Mouse (Mus musculus) heart, embryonic 12.5 days (tissue): ENCODE data around the gene Hoxc11. TPM values are rescaled to one million over a fixed set of nuclear protein-coding genes. Genes with fewer than 3 reads are reported as not detected.

Source experiments
- ATAC-seq: fragments of 200-750 bp; cut with Nextera tagmentation; 2 replicates; pipeline ENCODE4 v1.8.0; 2017; ENCODE audit warnings: moderate TSS enrichment, moderate library complexity; ENCODE audit not compliant: insufficient number of reproducible peaks, low FRiP score
- H3K27ac ChIP-seq: fragments of 300-500 bp; sonication (generic); 2 replicates; pipeline ENCODE4 v1.5.1; 2016; ENCODE audit warnings: mild to moderate bottlenecking, moderate library complexity; ENCODE audit not compliant: poor library complexity, severe bottlenecking
- H3K27me3 ChIP-seq: fragments of 300-500 bp; sonication (generic); replicated peaks from 2 replicates; pipeline ENCODE4 v1.6.1; 2016; ENCODE audit warnings: mild to moderate bottlenecking, moderate library complexity
- H3K36me3 ChIP-seq: fragments of 300-500 bp; sonication (generic); 2 replicates; pipeline ENCODE4 v1.6.1; 2016; ENCODE audit warnings: mild to moderate bottlenecking, moderate library complexity
- H3K4me1 ChIP-seq: fragments of 300-500 bp; sonication (generic); replicated peaks from 2 replicates; pipeline ENCODE4 v1.6.1; 2016; ENCODE audit warnings: mild to moderate bottlenecking
- H3K4me2 ChIP-seq: fragments of 300-500 bp; sonication (generic); 2 replicates; pipeline ENCODE4 v1.6.1; 2016; ENCODE audit warnings: mild to moderate bottlenecking, moderate library complexity
- H3K4me3 ChIP-seq: fragments of 300-500 bp; sonication (generic); 2 replicates; pipeline ENCODE4 v1.5.1; 2016; ENCODE audit warnings: mild to moderate bottlenecking
- H3K9ac ChIP-seq: fragments of 300-500 bp; sonication (generic); 2 replicates; pipeline ENCODE4 v1.6.1; 2016; ENCODE audit warnings: mild to moderate bottlenecking, moderate library complexity
- H3K9me3 ChIP-seq: fragments of 300-500 bp; sonication (generic); replicated peaks from 2 replicates; pipeline ENCODE4 v1.6.1; 2016; ENCODE audit warnings: mild to moderate bottlenecking, moderate library complexity
- WGBS: fragments of 180-500 bp; shearing (Covaris S2); methylation state at CpG from one replicate; pipeline ENCODE4 v1.1.7; 2016; 5-methylcytosine and 5-hydroxymethylcytosine counted together
- polyA plus RNA-seq: library from polyadenylated mRNA; unstranded; fragments of >200 nt; fragmentation: Nextera tagmentation; extraction: Ambion mirVana; gene quantifications from 2 replicates; pipeline ENCODE4 v1.2.1, GENCODE M21; 2016

Gene Hoxc11
- polyA plus RNA-seq, 1 experiment from 2014 or later = not detected

GRCm38 (mm10) chr15:102987124-102987833 lies 33.1 kb downstream of the Hoxc11 start:
- 2% methylated on average over 21 of the region's 21 CpGs for WGBS

GRCm38 (mm10) chr15:102988078-102988477 lies 33.9 kb downstream of the Hoxc11 start:
- Histone ChIP-seq H3K27ac (no peak overlapping the region), H3K4me3 (no peak overlapping the region), H3K36me3 (no peaks in the 10 kb centered on the region), H3K9me3 (no peaks in the 10 kb centered on the region), H3K27me3 (peaks cover 99% of the 10 kb centered on the region), H3K4me1 (peaks cover 7% of the 10 kb centered on the region; the same call in 1 of the 2 replicates), H3K4me2 (no peak overlapping the region), H3K9ac (no peak overlapping the region)
- 19% methylated on average over 5 of the region's 5 CpGs for WGBS
- ATAC-seq = no peak

More at GRCm38 (mm10) chr15:102987124-102987833, 33.1 kb downstream of the Hoxc11 start:
- H3K4me2 ChIP-seq = no peak overlapping the region
- H3K4me3 ChIP-seq = no peak overlapping the region
- H3K27ac ChIP-seq = no peak overlapping the region
- peaks cover 7% of the 10 kb centered on the region; the same call in 1 of the 2 replicates for H3K4me1 ChIP-seq
- H3K27me3 ChIP-seq = peaks cover 99% of the 10 kb centered on the region
- no peak for ATAC-seq
- no peaks in the 10 kb centered on the region for H3K9me3 ChIP-seq
- no peaks in the 10 kb centered on the region for H3K36me3 ChIP-seq
- no peak overlapping the region for H3K9ac ChIP-seq

GRCm38 (mm10) chr15:102990461-102991397 lies 36.5 kb downstream of the Hoxc11 start, which contains the start of gene Hoxc8:
Gene Hoxc8, plus strand, starts transcription at chr15:102990607.
- Histone ChIP-seq H3K4me2 (peak within 1 kb of the TSS; percentile 54), H3K9ac (no peak within 1 kb of the TSS)
- WGBS = 2% methylated on average over 66 of the region's 69 CpGs

GRCm38 (mm10) chr15:102991782-102992181 lies 37.6 kb downstream of the Hoxc11 start:
- ATAC-seq = no peak
- no peak overlapping the region for H3K4me2 ChIP-seq

More at GRCm38 (mm10) chr15:102990461-102991397, 36.5 kb downstream of the Hoxc11 start, which contains the start of gene Hoxc8:
- no peak for ATAC-seq
- peaks cover 94% of the 10 kb centered on the region for H3K27me3 ChIP-seq
- no peaks in the 10 kb centered on the region for H3K36me3 ChIP-seq
- H3K4me3 ChIP-seq = peak within 1 kb of the TSS; percentile 20
- H3K9me3 ChIP-seq = no peaks in the 10 kb centered on the region
- peaks cover 7% of the 10 kb centered on the region; the same call in 1 of the 2 replicates for H3K4me1 ChIP-seq
- no peak within 1 kb of the TSS for H3K27ac ChIP-seq

GRCm38 (mm10) chr15:102992206-102992605 lies 38.0 kb downstream of the Hoxc11 start:
- Histone ChIP-seq H3K4me3 (no peak overlapping the region), H3K27ac (no peak overlapping the region), H3K9me3 (no peaks in the 10 kb centered on the region), H3K9ac (no peak overlapping the region), H3K36me3 (no peaks in the 10 kb centered on the region), H3K27me3 (peaks cover 92% of the 10 kb centered on the region), H3K4me2 (no peak overlapping the region), H3K4me1 (peaks cover 7% of the 10 kb centered on the region; the same call in 1 of the 2 replicates)
- no peak for ATAC-seq
- WGBS = under 1% methylated on average over 11 of the region's 11 CpGs

More at GRCm38 (mm10) chr15:102991782-102992181, 37.6 kb downstream of the Hoxc11 start:
- no peak overlapping the region for H3K9ac ChIP-seq
- no peaks in the 10 kb centered on the region for H3K9me3 ChIP-seq
- WGBS = under 1% methylated on average over 7 of the region's 7 CpGs
- H3K36me3 ChIP-seq = no peaks in the 10 kb centered on the region
- peaks cover 7% of the 10 kb centered on the region; the same call in 1 of the 2 replicates for H3K4me1 ChIP-seq
- no peak overlapping the region for H3K4me3 ChIP-seq
- H3K27me3 ChIP-seq = peaks cover 94% of the 10 kb centered on the region
- H3K27ac ChIP-seq = no peak overlapping the region

- H3K4me1 ChIP-seq = peaks cover 7% of the 10 kb centered on the region; the same call in 1 of the 2 replicates
- no peak overlapping the region for H3K4me2 ChIP-seq
- no peaks in the 10 kb centered on the region for H3K36me3 ChIP-seq
- no peak overlapping the region for H3K9ac ChIP-seq
- ATAC-seq = no peak
- WGBS = 0% methylated on average over 3 of the region's 3 CpGs
- peaks cover 92% of the 10 kb centered on the region for H3K27me3 ChIP-seq
- no peaks in the 10 kb centered on the region for H3K9me3 ChIP-seq
- H3K4me3 ChIP-seq = no peak overlapping the region
- no peak overlapping the region for H3K27ac ChIP-seq
These were observed 38.6 kb downstream of the Hoxc11 start for GRCm38 (mm10) chr15:102992863-102993262.

GRCm38 (mm10) chr15:102996548-102996947 lies 42.3 kb downstream of the Hoxc11 start:
- no peaks in the 10 kb centered on the region for H3K9me3 ChIP-seq
- 2% methylated on average over 9 of the region's 9 CpGs for WGBS
- no peak overlapping the region for H3K27ac ChIP-seq
- no peak overlapping the region for H3K9ac ChIP-seq
- H3K4me1 ChIP-seq = peaks cover 28% of the 10 kb centered on the region
- ATAC-seq = no peak
- no peak overlapping the region for H3K4me2 ChIP-seq
- no peak overlapping the region for H3K4me3 ChIP-seq
- H3K27me3 ChIP-seq = peaks cover 92% of the 10 kb centered on the region
- no peaks in the 10 kb centered on the region for H3K36me3 ChIP-seq

GRCm38 (mm10) chr15:102997431-102997830 lies 43.2 kb downstream of the Hoxc11 start:
- H3K9ac ChIP-seq = no peak overlapping the region
- H3K27me3 ChIP-seq = peaks cover 92% of the 10 kb centered on the region
- 3% methylated on average over 3 of the region's 3 CpGs for WGBS
- H3K4me3 ChIP-seq = no peak overlapping the region
- ATAC-seq = no peak
- peaks cover 29% of the 10 kb centered on the region for H3K4me1 ChIP-seq
- no peaks in the 10 kb centered on the region for H3K9me3 ChIP-seq
- no peak overlapping the region for H3K27ac ChIP-seq
- no peaks in the 10 kb centered on the region for H3K36me3 ChIP-seq
- no peak overlapping the region for H3K4me2 ChIP-seq

GRCm38 (mm10) chr15:102997939-102998355 lies 43.7 kb downstream of the Hoxc11 start, which contains the start of gene Hoxc6:
Gene Hoxc6, plus strand, starts transcription at chr15:102998257.
- no peak for ATAC-seq
- H3K4me2 ChIP-seq = peak within 1 kb of the TSS; percentile 91
- 2% methylated on average over 19 of the region's 19 CpGs for WGBS
- no peaks in the 10 kb centered on the region for H3K36me3 ChIP-seq
- H3K9me3 ChIP-seq = no peaks in the 10 kb centered on the region
- H3K4me1 ChIP-seq = peaks cover 29% of the 10 kb centered on the region
- H3K9ac ChIP-seq = peak within 1 kb of the TSS; percentile 72; the same call in 1 of the 2 replicates
- peak within 1 kb of the TSS; percentile 57 for H3K4me3 ChIP-seq
- peaks cover 92% of the 10 kb centered on the region for H3K27me3 ChIP-seq
- no peak within 1 kb of the TSS for H3K27ac ChIP-seq

GRCm38 (mm10) chr15:102998608-102999182 lies 44.5 kb downstream of the Hoxc11 start:
- H3K36me3 ChIP-seq = no peaks in the 10 kb centered on the region
- H3K27me3 ChIP-seq = peaks cover 93% of the 10 kb centered on the region
- no peaks in the 10 kb centered on the region for H3K9me3 ChIP-seq
- under 1% methylated on average over 19 of the region's 19 CpGs for WGBS
- peak overlapping the region; percentile 72; the same call in 1 of the 2 replicates for H3K9ac ChIP-seq
- no peak for ATAC-seq
- peak overlapping the region; percentile 91 for H3K4me2 ChIP-seq
- H3K4me3 ChIP-seq = peak overlapping the region; percentile 57
- H3K27ac ChIP-seq = no peak overlapping the region
- H3K4me1 ChIP-seq = peaks cover 29% of the 10 kb centered on the region
